Mouse (Mus musculus) heart, embryonic 13.5 days (tissue): ENCODE measurements around the gene Zbtb46. TPM values are rescaled to one million over a fixed set of nuclear protein-coding genes. Genes with fewer than 3 reads are reported as not detected.
A peak's percentile ranks its signal among the peaks of the same experiment; 100 is the strongest.

Experiments used
- ATAC-seq: fragments of 200-750 bp; cut with Nextera tagmentation; 2 replicates; pipeline ENCODE4 v1.8.0; 2017; ENCODE audit warnings: moderate TSS enrichment; ENCODE audit not compliant: insufficient number of reproducible peaks, low FRiP score, low TSS enrichment; ENCODE audit errors: extremely low read depth
- H3K27ac ChIP-seq: fragments of 300-500 bp; sonication (generic); replicated peaks from 2 replicates; pipeline ENCODE4 v1.5.1; 2015; ENCODE audit warnings: moderate library complexity, mild to moderate bottlenecking, inconsistent platforms
- H3K27me3 ChIP-seq: fragments of 300-500 bp; sonication (generic); replicated peaks from 2 replicates; pipeline ENCODE4 v1.6.1; 2015; ENCODE audit warnings: mild to moderate bottlenecking, inconsistent platforms
- H3K36me3 ChIP-seq: fragments of 300-500 bp; sonication (generic); 2 replicates; pipeline ENCODE4 v1.6.1; 2015; ENCODE audit warnings: mild to moderate bottlenecking, inconsistent platforms
- H3K4me1 ChIP-seq: fragments of 300-500 bp; sonication (generic); 2 replicates; pipeline ENCODE4 v1.6.1; 2015; ENCODE audit warnings: inconsistent platforms
- H3K4me2 ChIP-seq: fragments of 300-500 bp; sonication (generic); 2 replicates; pipeline ENCODE4 v1.6.1; 2015; ENCODE audit warnings: inconsistent platforms, mild to moderate bottlenecking, moderate library complexity
- H3K4me3 ChIP-seq: fragments of 300-500 bp; sonication (generic); 2 replicates; pipeline ENCODE4 v1.5.1; 2015; ENCODE audit warnings: moderate library complexity, mild to moderate bottlenecking, inconsistent platforms
- H3K9ac ChIP-seq: fragments of 300-500 bp; sonication (generic); 2 replicates; pipeline ENCODE4 v1.6.1; 2015; ENCODE audit warnings: inconsistent platforms, mild to moderate bottlenecking, moderate library complexity
- H3K9me3 ChIP-seq: fragments of 300-500 bp; sonication (generic); 2 replicates; pipeline ENCODE4 v1.6.1; 2016; ENCODE audit warnings: inconsistent platforms
- WGBS: fragments of 180-500 bp; shearing (Covaris S2); methylation state at CpG from one replicate; pipeline ENCODE4 v1.1.7; 2015; ENCODE audit warnings: mixed read lengths; 5-methylcytosine and 5-hydroxymethylcytosine counted together
- polyA plus RNA-seq: library from polyadenylated mRNA; unstranded; fragments of >200 nt; fragmentation: Nextera tagmentation; extraction: Ambion mirVana; gene quantifications from 2 replicates; pipeline ENCODE4 v1.2.1, GENCODE M21; 2015

The Zbtb46 gene
- polyA plus RNA-seq, 1 experiment from 2014 or later, result 10.6 TPM

GRCm38 (mm10) chr2:181381107-181381506 lies 78.1 kb downstream of the Zbtb46 start:
- WGBS, result 90% methylated on average over 5 of the region's 5 CpGs

GRCm38 (mm10) chr2:181380251-181380650 lies 79.0 kb downstream of the Zbtb46 start:
- 76% methylated on average over 5 of the region's 5 CpGs for whole genome bisulfite sequencing
- no peak overlapping the region for H3K9ac ChIP-seq
- peaks cover 72% of the 10 kb centered on the region for H3K36me3 ChIP-seq
- no peak overlapping the region for H3K27ac ChIP-seq
- peaks cover 7% of the 10 kb centered on the region; the same call in 1 of the 2 replicates for H3K4me1 ChIP-seq
- no peak for ATAC-seq
- H3K4me3 ChIP-seq, result no peak overlapping the region
- H3K27me3 ChIP-seq, result no peaks in the 10 kb centered on the region
- H3K9me3 ChIP-seq, result no peaks in the 10 kb centered on the region
- no peak overlapping the region for H3K4me2 ChIP-seq

More at GRCm38 (mm10) chr2:181381107-181381506, 78.1 kb downstream of the Zbtb46 start:
- ATAC-seq, result no peak
- H3K36me3 ChIP-seq, result peaks cover 80% of the 10 kb centered on the region
- H3K27me3 ChIP-seq, result no peaks in the 10 kb centered on the region
- peaks cover 12% of the 10 kb centered on the region for H3K4me1 ChIP-seq
- no peak overlapping the region for H3K9ac ChIP-seq
- H3K4me2 ChIP-seq, result no peak overlapping the region
- H3K4me3 ChIP-seq, result no peak overlapping the region
- H3K9me3 ChIP-seq, result no peaks in the 10 kb centered on the region
- H3K27ac ChIP-seq, result no peak overlapping the region

DNA sequence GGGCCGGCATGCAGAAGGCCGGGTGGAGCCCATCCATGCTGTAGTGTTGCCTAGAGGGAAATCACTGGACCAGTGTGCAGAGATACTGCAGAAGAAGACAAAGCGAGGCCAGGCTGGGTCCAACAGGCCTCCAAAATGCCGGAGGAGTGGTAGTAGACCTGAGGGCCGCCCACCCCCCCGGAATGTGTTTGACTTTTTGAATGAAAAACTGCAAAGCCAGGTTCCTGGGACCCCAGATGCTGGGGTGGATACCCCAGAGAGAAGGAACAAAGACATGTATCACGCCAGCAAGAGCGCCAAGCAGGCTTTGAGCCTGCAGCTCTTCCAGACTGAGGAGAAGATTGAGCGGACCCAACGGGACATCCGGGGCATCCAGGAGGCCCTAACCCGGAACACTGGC lies 79.4 kb downstream of the Zbtb46 start, which contains the start of gene Lime1:
Gene Lime1, plus strand, starts transcription at position 301 of the 400 bp plus-strand sequence.
- Histone ChIP-seq H3K27ac (no peak within 1 kb of the TSS), H3K9ac (no peak within 1 kb of the TSS), H3K4me2 (no peak within 1 kb of the TSS), H3K9me3 (no peaks in the 10 kb centered on the region), H3K4me1 (peaks cover 5% of the 10 kb centered on the region; the same call in 1 of the 2 replicates), H3K36me3 (peaks cover 67% of the 10 kb centered on the region), H3K4me3 (no peak within 1 kb of the TSS), H3K27me3 (no peaks in the 10 kb centered on the region)
- no peak for ATAC-seq
- 93% methylated on average over 12 of the region's 12 CpGs for WGBS

GRCm38 (mm10) chr2:181378701-181379100 lies 80.5 kb downstream of the Zbtb46 start:
- Histone ChIP-seq H3K9me3 (no peaks in the 10 kb centered on the region), H3K27ac (no peak overlapping the region), H3K4me3 (no peak overlapping the region), H3K4me1 (peaks cover 3% of the 10 kb centered on the region; the same call in 1 of the 2 replicates), H3K27me3 (no peaks in the 10 kb centered on the region), H3K9ac (no peak overlapping the region), H3K36me3 (peaks cover 57% of the 10 kb centered on the region), H3K4me2 (no peak overlapping the region)
- WGBS, result 91% methylated on average over 5 of the region's 5 CpGs
- no peak for ATAC-seq

DNA sequence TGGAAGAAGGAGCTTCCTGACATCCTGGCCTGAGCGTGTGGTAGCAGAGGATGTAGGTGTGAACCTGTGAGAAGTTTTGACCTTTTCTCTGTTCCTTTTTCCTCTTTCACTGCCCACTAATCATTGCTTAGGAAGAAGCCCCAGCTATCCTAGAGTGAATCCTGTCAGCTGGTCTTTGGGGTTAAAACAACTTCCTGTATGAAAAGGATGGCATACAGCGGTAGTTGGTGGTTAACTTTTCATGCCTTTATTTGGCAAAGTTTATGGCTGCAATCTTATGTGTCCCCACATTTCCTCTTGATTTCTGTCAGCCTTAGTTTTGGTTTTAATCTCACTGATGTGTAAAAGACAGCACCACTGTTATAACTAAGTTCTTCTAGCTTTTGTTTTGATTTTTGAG lies 82.0 kb downstream of the Zbtb46 start:
- H3K36me3 ChIP-seq, result peaks cover 42% of the 10 kb centered on the region
- WGBS, result 66% methylated on average over 2 of the region's 2 CpGs
- ATAC-seq, result no peak

DNA sequence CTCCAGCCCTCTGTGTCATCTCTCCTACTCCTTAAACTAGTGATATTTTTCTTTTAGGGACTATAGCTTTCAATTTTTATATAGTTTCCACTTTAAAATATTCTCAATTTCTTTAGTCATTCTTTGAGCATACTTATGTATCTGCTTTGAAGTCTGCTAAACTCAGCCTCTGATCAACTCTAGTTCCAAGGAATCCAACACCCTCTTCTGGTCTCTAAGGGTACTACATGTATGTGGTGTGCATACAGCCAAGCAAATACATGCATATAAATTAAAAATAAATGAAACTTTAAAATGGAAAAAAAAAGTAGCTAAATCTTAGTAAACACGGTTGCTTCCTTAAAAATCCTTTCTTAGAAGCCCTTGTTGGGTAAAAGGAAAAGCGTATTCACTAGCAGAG lies 83.4 kb downstream of the Zbtb46 start:
- no peaks in the 10 kb centered on the region for H3K27me3 ChIP-seq
- H3K4me2 ChIP-seq, result no peak overlapping the region
- no peak overlapping the region for H3K4me3 ChIP-seq
- H3K27ac ChIP-seq, result no peak overlapping the region
- no peaks in the 10 kb centered on the region for H3K9me3 ChIP-seq
- H3K9ac ChIP-seq, result no peak overlapping the region
- H3K4me1 ChIP-seq, result peaks cover 3% of the 10 kb centered on the region; the same call in 1 of the 2 replicates
- peaks cover 39% of the 10 kb centered on the region for H3K36me3 ChIP-seq
- WGBS, result 86% methylated on average over 2 of the region's 2 CpGs
- no peak for ATAC-seq

More for the DNA sequence above, 82.0 kb downstream of the Zbtb46 start:
- Histone ChIP-seq H3K9me3 (no peaks in the 10 kb centered on the region), H3K4me1 (peaks cover 3% of the 10 kb centered on the region; the same call in 1 of the 2 replicates), H3K27me3 (no peaks in the 10 kb centered on the region), H3K27ac (no peak overlapping the region), H3K4me2 (no peak overlapping the region), H3K9ac (no peak overlapping the region), H3K4me3 (no peak overlapping the region)

- ATAC-seq, result no peak
- Histone ChIP-seq H3K27ac (no peak overlapping the region), H3K27me3 (no peaks in the 10 kb centered on the region), H3K36me3 (peaks cover 38% of the 10 kb centered on the region), H3K9me3 (no peaks in the 10 kb centered on the region), H3K9ac (no peak overlapping the region), H3K4me3 (no peak overlapping the region), H3K4me1 (peaks cover 24% of the 10 kb centered on the region), H3K4me2 (no peak overlapping the region)
- 94% methylated on average over 5 of the region's 5 CpGs for WGBS
Observed at GRCm38 (mm10) chr2:181370001-181370400, 89.2 kb downstream of the Zbtb46 start.

GRCm38 (mm10) chr2:181365655-181366075 lies 93.6 kb downstream of the Zbtb46 start:
- H3K36me3 ChIP-seq, result peaks cover 60% of the 10 kb centered on the region
- H3K4me3 ChIP-seq, result peak overlapping the region; percentile 70
- WGBS, result 0% methylated on average over 20 of the region's 20 CpGs
- H3K27me3 ChIP-seq, result no peaks in the 10 kb centered on the region
- H3K9ac ChIP-seq, result peak overlapping the region; percentile 86
- H3K27ac ChIP-seq, result peak overlapping the region; percentile 90
- H3K9me3 ChIP-seq, result no peaks in the 10 kb centered on the region
- ATAC-seq, result peak; percentile 56
- peak overlapping the region; percentile 95 for H3K4me2 ChIP-seq
- peaks cover 34% of the 10 kb centered on the region for H3K4me1 ChIP-seq

DNA sequence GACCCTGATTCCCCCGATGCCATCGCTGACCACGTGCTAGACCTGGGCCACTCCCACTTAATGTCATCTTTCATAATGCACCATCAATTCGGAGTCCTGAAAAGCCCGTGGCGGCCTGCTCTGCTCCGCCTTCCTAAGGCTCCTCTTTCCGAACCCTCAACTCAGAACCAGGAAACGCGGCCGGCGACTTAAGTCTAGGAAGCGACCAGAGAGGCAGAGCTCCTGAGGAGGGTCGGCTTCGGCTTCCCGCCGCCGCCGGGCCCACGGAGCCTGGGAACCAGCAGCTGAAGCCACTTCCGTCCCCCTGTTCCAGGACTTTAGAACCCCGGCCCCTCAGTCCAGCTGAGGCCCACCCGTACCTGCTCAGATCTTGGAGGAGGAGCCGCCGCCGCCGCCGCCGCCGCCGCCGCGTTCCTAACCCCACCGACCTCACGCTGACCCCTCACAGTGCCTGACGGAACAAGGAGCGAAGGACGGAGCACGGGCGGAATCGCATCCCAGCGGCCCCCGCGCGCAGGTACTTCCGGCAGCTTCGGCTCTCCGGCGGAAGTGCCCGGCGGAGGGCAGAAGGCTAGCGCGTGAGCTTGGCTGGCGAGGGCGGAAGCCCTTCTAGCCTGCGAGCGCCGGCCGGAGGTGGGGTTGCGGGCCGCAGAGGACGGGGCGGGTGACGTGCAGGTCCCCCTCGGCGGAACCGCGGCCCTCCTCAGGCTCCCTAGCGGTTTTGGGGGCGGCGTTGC lies 94.2 kb downstream of the Zbtb46 start, which contains the start of the genes Zgpat and Arfrp1:
Gene Zgpat, plus strand, starts transcription at position 69 of the 737 bp plus-strand sequence.
Gene Arfrp1, minus strand, starts transcription at position 545 of the 737 bp plus-strand sequence.
- Histone ChIP-seq H3K4me3 (peak within 1 kb of the TSS; percentile 70), H3K27me3 (no peaks in the 10 kb centered on the region), H3K9ac (peak within 1 kb of the TSS; percentile 86), H3K4me2 (peak within 1 kb of the TSS; percentile 95), H3K36me3 (peaks cover 60% of the 10 kb centered on the region), H3K9me3 (no peaks in the 10 kb centered on the region), H3K4me1 (peaks cover 34% of the 10 kb centered on the region), H3K27ac (peak within 1 kb of the TSS; percentile 90)
- WGBS, result 1% methylated on average over 71 of the region's 71 CpGs
- ATAC-seq, result peak; percentile 87

DNA sequence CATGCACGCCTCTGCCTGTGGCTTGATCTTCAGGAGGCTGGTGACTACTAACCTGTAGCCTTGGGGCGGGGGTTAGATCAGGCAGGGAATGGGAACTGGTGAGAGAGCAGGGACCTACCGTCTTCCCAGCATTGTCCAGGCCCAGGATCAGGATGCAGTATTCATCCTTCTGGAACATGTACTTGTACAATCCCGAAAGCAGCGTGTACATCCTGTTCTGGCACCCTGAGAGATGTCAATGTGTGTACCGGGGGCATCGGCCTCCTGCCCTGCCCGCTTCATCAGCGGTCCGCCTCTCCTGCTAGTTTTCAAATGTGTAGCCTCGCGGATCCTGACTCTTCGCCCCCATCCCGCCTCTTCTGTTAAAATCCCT lies 94.8 kb downstream of the Zbtb46 start:
- 8% methylated on average over 14 of the region's 14 CpGs for WGBS
- peaks cover 60% of the 10 kb centered on the region for H3K36me3 ChIP-seq
- peak overlapping the region; percentile 95 for H3K4me2 ChIP-seq

DNA sequence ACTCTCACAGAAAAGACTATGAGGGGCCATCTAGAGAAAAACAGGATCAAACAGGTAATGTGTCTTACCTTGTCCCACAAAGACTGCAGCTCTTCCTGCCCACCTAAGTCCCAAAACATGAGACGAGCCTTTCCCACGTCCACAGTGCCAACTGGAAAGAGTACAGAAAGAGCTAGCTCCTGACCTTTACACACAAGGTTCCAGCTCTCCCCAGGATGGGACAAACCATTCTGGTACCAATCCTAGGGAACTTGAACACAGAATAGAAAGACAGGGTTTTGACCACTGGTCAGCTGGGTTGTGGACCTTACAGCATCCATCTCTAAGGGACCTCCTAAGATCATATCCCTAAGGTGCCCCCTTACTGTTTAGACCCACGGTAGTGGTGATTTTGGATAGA lies 95.3 kb downstream of the Zbtb46 start:
- no peak overlapping the region for H3K27ac ChIP-seq
- peak overlapping the region; percentile 95 for H3K4me2 ChIP-seq
- no peak for ATAC-seq
- H3K4me1 ChIP-seq, result peaks cover 34% of the 10 kb centered on the region
- no peaks in the 10 kb centered on the region for H3K27me3 ChIP-seq
- H3K9me3 ChIP-seq, result no peaks in the 10 kb centered on the region
- H3K4me3 ChIP-seq, result peak overlapping the region; percentile 70
- H3K36me3 ChIP-seq, result peaks cover 60% of the 10 kb centered on the region
- 79% methylated on average over 3 of the region's 3 CpGs for WGBS
- H3K9ac ChIP-seq, result peak overlapping the region; percentile 86

More for the DNA sequence above, 94.8 kb downstream of the Zbtb46 start:
- no peaks in the 10 kb centered on the region for H3K27me3 ChIP-seq
- H3K27ac ChIP-seq, result peak overlapping the region; percentile 90
- no peaks in the 10 kb centered on the region for H3K9me3 ChIP-seq
- peak overlapping the region; percentile 70 for H3K4me3 ChIP-seq
- ATAC-seq, result no peak
- H3K4me1 ChIP-seq, result peaks cover 34% of the 10 kb centered on the region
- H3K9ac ChIP-seq, result peak overlapping the region; percentile 86
